Mouse (Mus musculus) thymus, adult 18-20 months (tissue): Measurements from ENCODE around the gene Clec3a.

Experiments used
- DNase-seq, 2 experiments: peaks; one replicate each; pipeline ENCODE4 v3.0.0; 2022; ENCODE audit warnings: mixed read lengths in 2 of 2

Gene Clec3a

GRCm38 (mm10) chr8:114417786-114418185 lies at the start of gene Clec3a:
Clec3a (plus strand) TSS chr8:114418086.
- DNase-seq: no peak

GRCm38 (mm10) chr8:114369038-114369976 lies 48.6 kb upstream of the Clec3a start:
- DNase-seq: peak; percentile 5 to 10

- no peak for DNase-seq
Measured at GRCm38 (mm10) chr8:114374390-114374789, 43.5 kb upstream of the Clec3a start.

DNA sequence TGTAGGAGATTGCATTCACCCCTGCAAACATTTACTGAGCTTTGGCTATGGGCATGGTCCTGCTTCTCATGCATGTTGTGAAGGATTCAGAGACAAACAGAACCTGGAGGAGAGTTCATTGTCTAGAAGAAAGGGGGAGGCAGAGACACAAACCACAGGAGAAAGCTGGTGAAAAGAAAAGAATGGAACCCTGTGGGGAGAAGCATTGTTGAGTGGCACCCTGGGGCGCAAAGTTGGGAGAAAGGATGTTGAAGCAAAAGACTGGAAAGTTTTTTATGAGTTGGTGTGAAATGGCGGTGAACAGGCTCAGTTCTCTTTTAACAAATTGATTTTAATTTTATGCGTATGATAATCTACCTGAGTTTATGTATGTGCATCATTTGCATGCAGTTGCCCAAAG lies 33.7 kb upstream of the Clec3a start:
- no peak for DNase-seq

- no peak for DNase-seq
Measured at GRCm38 (mm10) chr8:114387494-114387893, 30.4 kb upstream of the Clec3a start.

DNA sequence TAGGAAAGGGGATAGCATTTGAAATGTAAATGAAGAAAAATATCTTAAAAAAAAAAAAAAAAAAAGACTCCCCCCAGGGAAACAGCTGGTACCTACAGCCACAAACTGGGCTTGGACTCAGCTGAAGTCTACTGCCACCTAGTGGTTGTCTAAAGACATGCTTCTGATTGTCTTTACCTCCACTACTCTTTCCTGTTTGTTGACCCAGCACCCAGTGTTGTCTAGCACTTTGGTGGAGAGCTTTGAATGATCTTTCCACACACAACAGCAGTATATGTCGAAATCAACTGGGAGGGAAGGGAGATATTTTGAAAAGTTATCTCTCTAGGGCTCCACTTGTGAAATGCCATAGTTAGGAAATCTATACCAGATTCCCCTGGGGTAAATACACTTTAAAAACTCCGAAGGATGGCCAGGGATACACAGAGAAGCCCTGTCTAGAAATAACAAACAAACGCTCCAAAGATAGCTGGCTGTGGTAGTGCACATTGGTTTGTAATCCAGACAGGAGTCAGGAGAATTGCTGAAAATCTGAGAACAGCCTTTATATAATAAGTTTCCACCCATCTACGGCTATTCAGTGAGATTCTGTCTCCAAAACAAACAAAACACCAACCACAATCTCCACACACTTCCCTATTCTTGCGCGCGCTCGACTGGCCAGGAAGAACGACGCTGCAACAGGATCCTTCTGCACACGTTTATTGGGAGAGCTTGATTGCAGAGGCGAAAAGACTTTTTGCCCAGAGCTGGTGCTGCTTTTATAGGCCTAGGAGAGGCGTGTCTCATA lies 27.2 kb upstream of the Clec3a start:
- no peak for DNase-seq

DNA sequence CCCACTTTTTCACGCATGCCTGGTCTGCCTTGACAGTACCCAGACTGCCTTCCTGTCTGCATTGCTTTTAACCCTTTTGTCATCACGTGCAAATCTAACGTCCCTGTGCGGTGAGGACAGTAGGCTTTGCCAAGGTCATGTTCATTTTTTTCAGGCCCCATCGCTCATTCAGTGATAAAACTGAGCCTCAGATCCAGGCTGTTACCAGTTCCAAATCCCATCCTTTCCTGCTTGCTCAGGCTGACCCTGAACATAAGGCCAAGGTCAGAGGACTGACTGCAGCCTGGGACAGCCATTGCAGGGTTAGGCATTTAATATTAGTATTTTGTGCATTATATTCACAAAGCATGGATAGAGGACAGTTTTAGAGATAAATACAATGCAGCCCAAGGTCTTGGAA lies 19.6 kb upstream of the Clec3a start:
- DNase-seq: no peak

- no peak for DNase-seq
Measured at GRCm38 (mm10) chr8:114399273-114399672, 18.6 kb upstream of the Clec3a start.

GRCm38 (mm10) chr8:114401679-114402078 lies 16.2 kb upstream of the Clec3a start:
- no peak for DNase-seq

GRCm38 (mm10) chr8:114411421-114411820 lies 6.5 kb upstream of the Clec3a start:
- DNase-seq: no peak

DNA sequence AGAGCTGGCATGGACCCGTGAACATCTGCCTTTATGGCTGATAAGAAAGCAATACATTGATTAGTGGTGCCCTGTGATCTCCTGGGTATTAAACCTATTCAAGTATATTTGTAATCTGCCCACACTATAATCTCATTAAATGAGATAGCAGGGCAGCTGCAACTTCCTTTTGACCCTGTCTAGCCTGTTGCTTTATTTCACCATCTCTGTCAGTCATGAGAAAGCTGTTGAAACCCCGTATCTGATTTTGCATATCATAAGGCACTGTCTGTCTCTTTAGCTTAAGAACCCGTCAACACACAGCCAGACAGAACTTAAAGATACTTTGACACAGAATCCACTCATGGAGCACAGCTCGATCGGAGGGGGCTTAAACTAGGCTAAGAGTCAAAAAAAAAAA lies 600 bp downstream of the Clec3a start:
- no peak for DNase-seq

DNA sequence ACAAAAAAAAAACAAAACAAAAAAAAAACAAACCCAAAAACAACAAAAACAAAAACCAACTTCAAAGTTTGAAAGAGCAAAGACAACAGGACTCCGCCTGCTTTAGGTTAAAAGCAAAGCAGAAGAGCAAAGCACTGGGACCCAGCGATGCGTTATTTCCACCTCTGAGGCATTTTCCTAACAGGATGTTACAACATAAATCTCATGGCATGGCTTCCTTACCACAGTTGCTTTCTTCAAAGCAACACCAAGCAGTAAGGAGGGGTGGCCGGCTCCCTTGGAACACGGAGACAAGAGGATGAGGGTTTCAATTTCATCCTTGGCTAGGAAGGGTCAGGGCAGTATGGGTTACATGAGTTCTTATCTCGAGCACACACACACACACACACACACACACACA lies 1.0 kb downstream of the Clec3a start:
- DNase-seq: no peak

DNA sequence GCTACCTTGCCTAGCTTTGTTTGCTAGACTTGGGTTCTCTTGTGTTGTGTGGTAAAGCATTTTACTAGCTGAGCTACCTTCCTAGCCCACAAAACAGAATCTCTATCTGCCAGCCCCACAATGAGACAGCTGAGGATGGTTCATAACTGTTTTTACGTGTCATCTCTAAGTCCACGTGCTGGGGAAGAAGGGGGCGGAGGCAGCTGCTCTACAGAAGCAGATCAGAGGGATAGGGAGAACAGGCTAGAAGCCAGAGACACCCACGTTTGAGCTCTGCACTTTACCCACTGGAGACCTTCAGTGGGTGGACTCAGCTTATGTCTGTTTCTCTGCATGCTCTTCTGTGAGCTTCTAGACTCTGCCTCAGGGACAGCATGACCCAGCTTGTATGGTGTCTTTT lies 3.7 kb downstream of the Clec3a start:
- no peak for DNase-seq

- no peak for DNase-seq
Measured at GRCm38 (mm10) chr8:114438236-114438635, 20.4 kb downstream of the Clec3a start.

DNA sequence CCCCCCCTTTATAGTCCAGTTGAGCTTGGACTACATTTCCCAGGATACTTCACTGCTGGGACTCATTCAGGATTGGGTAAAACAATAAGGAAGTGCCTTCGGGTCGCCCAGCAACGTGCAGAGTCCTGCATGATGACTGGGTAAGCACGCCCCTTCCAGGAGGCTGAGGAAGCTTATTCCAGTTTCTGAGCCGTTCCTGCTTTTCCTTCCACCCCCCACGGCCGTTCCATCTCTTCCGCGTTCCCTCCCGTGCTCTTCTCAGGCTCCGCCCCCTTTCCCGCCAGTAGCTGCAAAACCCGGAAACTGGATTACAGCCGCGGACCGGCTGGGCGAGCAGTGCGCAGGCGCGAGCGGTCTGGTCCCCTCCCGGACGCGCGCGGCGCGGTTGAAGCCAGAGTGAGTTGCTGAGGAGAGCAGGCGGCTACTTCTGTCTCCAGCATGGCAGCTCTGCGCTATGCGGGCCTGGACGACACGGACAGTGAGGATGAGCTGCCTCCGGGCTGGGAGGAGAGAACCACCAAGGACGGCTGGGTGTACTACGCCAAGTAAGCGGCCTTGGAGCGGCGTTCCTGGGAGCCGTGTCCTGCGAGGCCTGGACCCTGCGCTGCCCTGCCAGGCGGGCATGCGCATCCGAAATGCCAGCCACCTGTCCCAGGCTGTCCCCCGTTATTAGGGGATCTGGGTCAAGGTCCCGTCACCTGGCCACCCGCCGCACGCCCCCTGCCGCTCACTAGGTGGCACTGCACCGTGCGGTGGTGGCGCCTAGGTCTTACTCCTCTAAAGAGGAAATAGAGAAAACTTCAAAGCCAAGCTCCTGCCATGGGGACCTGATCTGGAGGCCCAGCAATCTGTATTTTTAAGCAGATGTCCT lies 21.7 kb downstream of the Clec3a start, which contains the start of gene Wwox:
Gene Wwox (plus strand): TSS at position 322 of the 871 bp plus-strand sequence.
- DNase-seq: peak; percentile 97 to 98

- DNase-seq: no peak
Measured at GRCm38 (mm10) chr8:114440205-114440589, 22.3 kb downstream of the Clec3a start.

DNA sequence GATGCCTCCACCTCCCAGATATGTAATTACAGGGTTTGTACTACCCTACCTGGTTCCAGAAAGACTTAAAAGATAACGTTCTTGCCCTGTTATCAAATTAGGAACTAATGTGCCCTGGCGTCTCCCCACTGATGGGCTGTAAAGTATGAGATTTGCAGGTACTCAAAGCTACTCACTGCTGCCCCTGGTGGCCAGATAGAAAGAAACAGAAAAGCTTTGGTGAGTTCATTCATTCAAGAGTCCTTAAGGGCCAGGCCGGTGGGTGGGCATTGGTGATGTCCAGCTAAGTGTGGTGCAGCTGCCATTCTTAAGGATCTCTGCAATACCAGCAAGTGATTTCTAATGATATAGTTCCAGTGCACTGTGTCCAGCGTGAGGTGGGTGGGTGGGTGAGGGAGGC lies 23.7 kb downstream of the Clec3a start:
- peak in 1 of 2 experiments; percentile 18 for DNase-seq

GRCm38 (mm10) chr8:114446884-114447283 lies 29.0 kb downstream of the Clec3a start:
- no peak for DNase-seq

GRCm38 (mm10) chr8:114452278-114452677 lies 34.4 kb downstream of the Clec3a start:
- no peak for DNase-seq

- DNase-seq: no peak
Measured at GRCm38 (mm10) chr8:114452781-114453221, 34.9 kb downstream of the Clec3a start.

DNA sequence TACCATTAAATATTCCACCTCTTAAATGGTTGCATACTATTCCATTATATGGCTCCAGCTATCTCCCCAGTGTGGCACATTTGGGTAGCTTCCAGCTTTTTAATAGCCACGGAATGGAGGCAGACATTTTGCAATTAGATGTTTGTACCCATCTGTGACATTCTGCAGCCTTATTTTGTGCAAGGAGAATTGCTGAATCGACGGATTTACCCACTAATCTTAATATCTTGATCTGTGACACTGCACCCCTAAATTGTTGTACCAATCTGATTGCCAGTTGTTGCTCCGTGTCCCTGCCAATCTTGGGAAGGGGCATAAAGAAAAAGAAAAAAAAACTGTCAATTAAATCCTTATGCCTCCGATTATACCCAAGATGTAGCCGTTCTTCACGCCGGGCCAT lies 37.4 kb downstream of the Clec3a start:
- no peak for DNase-seq

- DNase-seq: no peak
Measured at GRCm38 (mm10) chr8:114455953-114456352, 38.1 kb downstream of the Clec3a start.
